Mouse (Mus musculus): ENCODE measurements around the gene Sirt3.
A peak's percentile ranks its signal among the peaks of the same experiment; 100 is the strongest.

Sirt3 gene

DNA sequence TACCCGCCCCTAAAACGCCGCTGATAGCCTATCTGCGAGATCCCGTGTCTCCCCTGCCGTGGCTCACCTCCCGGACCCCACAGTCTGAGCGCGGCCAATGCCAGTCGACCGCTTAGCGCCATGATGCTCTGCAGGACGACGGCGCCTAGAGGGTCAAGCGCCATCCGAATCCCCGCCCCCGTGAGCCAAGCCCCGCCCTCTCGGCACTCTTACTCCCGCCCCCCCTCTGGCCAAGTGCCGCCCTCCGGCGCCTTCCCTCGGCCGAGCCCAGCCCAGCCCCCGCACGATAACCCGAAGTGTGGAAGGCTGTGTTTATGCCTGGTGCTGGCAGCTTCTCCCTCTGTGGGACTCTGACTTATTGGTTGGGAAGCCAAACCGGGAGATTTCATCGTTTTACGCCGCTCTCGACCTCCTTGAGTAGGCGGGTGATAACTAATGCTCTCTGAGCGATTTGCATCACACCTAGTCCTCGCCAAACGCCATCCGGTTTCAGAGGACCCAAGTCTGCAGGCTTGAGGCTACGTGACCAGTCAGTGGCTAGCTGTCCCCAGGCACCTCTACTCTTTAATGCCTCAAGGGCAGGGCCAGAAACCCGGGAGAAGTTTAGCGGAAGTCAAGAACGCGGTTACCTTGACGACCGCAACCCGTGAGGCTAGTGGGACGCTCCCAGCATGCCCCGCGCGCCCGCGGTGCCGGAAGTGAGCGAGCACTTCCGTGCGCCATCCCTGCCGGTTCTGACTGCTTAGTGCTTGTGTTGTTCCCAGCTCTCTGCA, at the start of gene Sirt3, which contains the start of gene Psmd13:
Gene Sirt3, minus strand, starts transcription at position 614 of the 773 bp plus-strand sequence.
Gene Psmd13, plus strand, starts transcription at position 273 of the 773 bp plus-strand sequence.
- peak; percentile 97 for DNase-seq

- no peak for DNase-seq
Observed at GRCm38 (mm10) chr7:140927181-140927580, 45.1 kb upstream of the Sirt3 start.

GRCm38 (mm10) chr7:140923070-140923775, 41.1 kb upstream of the Sirt3 start:
- no peak for DNase-seq

DNA sequence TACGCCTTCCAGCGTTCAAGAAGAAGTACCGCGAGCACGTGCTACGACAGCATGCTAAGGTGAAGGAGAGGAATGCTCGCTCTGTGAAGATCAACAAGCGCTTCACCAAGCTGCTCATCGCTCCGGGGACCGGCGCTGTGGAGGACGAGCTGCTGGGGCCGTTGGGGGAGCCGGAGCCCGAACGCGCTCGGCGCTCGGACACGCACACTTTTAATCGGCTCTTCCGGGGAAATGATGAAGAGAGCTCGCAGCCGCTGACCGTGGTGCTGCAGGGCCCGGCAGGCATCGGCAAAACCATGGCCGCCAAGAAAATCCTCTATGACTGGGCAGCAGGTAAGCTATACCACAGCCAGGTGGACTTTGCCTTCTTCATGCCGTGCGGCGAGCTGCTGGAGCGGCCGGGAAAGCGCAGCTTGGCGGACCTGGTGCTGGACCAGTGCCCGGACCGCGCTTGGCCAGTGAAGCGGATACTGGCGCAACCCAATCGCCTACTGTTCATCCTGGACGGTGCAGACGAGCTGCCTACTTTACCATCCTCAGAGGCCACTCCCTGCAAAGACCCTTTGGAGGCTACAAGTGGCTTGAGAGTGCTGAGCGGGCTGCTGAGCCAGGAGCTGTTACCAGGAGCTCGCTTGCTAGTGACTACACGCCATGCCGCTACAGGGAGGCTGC, 40.4 kb upstream of the Sirt3 start:
- DNase-seq: peak; percentile 91

DNA sequence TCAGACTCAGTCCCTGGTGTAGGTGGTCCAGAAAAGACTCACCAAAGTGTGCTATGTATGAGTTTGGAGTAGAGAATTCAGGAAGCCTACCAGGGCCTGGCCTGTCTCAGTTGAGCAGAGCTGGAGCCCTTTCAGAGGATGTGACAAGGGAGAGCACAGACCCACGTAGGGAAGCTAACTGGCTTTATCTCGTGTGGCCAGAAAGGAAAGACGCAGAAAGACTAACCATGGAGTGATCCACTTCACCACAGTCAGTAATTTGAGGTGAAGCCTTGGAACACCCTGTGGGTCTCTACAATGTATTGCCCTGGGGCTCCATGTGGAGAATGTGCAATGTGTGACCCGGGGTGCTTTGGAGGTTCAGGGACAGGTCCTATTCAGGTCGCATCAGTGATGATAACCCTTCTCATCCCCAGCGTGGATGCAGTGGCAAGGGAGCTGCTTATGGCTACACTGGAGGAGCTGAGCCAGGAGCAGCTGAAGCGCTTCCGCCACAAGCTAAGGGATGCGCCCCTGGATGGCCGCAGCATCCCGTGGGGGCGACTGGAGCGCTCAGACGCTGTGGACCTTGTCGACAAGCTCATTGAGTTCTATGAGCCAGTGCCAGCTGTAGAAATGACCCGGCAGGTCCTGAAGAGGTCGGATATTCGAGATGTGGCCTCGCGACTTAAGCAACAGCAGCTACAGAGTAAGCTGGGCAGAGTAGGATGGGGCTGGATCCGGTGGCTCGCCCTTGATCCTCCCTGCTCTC, 39.3 kb upstream of the Sirt3 start:
- no peak for DNase-seq

GRCm38 (mm10) chr7:140920418-140921029, 38.4 kb upstream of the Sirt3 start, which contains the start of gene Nlrp6:
Nlrp6 (plus strand) TSS chr7:140920902.
- DNase-seq: no peak

DNA sequence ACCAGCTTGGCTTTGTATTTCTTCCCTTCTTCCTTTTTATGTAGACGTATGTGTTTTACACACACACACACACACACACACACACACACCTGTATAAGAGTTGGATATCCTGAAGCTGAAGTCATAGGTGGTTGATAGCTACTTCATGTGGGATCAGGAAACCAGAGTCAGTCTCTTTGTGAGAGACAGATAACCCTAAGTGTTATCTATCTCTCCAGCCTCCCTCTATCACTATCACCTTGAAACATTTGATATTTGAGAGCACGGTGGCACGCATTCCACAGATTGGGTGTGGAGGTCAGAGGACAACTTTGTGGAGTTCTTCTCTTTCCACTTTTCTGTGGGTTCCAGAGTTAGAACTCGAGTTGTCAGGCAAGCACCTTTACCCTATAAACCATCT, 37.8 kb upstream of the Sirt3 start:
- DNase-seq: no peak

DNA sequence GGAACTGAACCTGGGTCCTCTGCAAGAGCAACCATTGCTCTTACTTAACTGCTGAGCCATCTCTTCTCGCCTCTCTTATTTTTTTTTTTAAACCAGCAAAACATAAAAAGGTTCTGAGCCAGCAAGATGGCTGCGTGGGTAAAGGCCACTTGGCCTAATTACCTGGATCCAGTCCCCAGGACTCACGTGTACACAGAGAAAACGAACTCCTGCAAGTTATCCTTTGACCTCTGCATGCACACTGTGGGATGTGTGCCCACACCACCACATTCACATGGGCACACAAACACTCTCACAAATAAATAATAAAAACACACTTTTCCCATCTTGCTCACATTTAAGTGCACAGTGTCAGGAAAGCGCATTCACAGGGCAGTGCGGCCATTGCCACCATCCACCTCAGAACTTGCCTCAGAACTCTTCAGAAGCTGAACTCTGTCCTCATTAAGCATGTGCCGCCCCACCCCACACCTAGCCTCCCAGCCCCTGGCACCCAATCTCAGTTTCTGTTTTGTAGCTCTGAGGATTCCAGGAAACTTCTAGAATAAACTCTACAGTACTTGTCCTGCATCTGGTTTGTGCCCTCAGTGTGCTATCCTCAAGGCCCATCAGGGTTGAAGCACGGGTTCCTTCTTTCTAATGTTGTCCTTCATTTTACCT, 32.1 kb upstream of the Sirt3 start:
- DNase-seq: peak; percentile 42

DNA sequence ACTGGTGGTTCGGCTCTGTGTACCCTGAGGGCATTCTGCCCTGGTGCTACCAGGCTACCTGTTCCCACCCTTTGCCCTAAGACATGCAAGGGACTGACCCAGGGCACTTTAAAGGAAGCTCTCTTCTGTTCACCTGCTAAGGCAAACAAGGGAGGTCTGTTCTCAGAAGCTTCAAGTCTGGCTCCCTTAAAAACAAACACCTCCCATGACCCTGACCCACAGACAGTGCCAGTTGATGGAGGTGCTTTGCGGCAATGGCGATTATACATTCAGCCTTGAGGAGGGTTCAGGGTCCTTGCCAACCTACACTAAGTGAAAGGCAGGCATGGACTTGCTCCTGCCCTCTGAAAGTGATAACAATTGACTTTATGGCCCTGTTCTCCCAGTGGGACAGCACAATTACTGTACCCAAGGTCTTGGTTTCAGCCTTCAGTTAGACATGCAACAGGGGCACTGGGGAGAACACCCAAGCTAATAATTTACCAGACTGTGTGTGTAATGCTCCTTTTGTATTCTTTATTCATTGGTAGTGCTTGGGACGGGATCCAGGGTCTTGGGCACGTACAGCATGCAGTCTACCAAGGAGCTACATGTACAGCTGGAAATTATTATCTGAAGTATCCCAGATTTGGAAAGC, 30.9 kb upstream of the Sirt3 start:
- peak; percentile 47 for DNase-seq

- DNase-seq: no peak
Observed at GRCm38 (mm10) chr7:140912293-140912692, 30.2 kb upstream of the Sirt3 start.

DNA sequence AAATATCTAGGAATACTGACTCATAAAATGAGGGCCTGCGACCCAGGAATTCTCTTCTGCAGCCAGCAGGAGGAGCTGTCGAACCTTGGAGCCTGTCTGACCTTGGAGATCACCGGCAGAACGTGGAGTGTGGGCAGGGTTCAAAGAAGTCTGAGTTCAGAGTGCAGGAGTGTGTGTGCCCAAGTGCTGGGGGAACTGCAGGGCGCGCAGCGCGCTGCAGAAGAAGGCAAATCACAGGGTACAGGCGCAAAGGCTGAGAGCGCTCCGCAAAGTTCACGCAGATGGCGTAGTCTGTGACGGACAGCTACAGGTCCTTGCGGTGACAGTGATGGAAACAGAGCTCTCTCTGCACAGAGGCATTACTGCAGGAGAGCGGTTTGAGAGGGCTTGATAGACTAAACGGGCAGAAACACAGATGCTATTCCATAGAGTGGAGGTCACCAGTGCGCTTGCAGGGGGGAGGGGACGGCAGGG, 26.6 kb upstream of the Sirt3 start:
- peak; percentile 89 for DNase-seq

GRCm38 (mm10) chr7:140908181-140908580, 26.1 kb upstream of the Sirt3 start:
- no peak for DNase-seq

DNA sequence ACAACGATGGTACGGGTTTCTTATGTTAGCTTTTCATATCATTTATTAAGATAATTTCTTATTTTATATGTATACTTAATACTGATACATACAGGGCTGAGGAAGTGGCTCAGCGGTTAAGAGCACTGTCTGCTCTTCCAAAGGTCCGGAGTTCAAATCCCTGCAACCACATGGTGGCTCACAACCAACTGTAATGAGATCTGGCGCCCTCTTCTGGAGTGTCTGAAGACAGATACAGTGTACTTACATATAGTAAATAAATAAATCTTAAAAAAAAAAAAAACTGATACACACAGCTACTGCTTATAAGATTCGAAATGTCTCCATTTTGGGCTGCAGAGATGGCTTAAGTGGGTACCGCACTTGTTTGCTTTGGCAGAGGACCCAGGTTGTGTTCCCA, 25.6 kb upstream of the Sirt3 start:
- no peak for DNase-seq

DNA sequence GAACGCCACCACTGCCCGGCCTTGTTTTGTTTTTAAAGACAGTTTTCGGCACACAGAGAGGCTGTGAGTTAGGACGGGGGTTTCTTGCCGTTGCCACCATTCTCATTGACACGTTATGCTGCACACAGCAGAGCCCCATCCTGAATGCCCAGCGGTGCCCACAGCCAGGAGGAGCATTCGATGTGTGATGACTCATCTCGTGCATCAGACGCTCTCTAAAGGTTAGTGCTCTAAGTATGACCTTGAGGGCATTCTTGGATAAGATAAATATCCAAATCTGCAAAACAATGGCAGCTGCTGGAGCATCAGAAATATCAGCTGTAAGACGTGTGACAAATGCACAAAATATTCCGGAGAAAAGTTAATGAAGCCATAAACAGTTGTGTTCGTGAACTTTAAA, 25.0 kb upstream of the Sirt3 start:
- no peak for DNase-seq

- peak; percentile 50 for DNase-seq
Observed at GRCm38 (mm10) chr7:140905642-140906081, 23.6 kb upstream of the Sirt3 start.

- DNase-seq: peak; percentile 86
Observed at GRCm38 (mm10) chr7:140903212-140903611, 21.1 kb upstream of the Sirt3 start.

DNA sequence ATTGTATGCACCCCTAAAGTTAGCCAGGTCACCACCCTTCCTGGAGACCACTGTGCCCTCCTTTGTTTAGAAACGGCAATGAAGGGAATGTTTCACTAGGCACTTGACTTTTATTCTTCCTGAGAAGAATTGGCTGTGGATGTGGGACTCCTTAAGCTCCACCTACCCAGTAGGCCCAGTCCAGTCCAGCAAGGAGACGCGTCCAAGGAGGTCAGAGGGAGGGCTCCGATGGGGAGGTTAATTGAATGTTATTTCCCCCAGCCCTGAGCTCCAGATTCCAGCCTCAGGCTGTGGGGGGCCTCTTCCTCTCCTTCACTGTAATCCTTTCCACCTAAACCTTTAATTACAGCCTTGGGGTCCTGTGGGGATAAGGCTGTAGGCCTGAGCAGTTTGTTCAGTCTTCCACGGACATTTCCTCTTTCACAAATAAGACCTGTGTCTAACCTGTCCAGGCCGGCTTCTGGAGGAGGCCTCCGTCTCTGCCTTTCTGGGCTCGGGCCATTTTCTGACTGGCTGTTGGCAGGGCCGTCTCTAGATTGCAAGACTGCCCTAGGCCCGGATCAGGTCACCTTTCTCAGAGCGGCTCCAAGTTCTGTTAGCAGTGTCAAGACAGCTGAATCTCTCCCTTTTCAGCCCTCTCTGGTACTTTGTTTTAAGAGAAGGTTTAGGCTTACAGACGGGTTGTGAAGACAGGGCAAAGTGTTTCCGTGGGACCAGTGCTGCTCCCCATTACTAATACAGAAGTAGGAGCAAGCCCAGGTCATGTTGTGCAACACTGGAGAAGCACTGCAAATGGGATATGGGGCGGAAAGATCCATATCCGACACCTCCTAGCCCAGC, 20.1 kb upstream of the Sirt3 start:
- DNase-seq: no peak

DNA sequence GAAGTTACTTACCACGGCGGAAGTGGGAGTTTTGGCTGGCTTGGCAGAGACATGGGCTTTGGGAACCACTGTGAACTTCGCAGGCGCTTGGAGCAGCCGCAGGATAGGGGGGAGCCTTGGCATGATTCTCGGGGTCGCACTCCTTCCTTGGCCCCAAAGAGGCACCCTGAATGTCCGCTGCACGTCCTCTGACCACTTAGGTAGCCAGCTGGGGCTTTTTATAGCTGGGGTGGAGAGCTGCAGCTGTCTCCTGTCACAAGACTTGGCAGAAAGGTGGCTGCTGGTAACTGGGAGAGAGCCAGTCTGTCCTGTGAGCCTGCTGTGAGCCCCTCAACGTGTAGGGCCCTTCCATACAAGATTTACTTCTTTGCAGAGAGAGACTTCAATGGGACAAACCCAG, 18.1 kb upstream of the Sirt3 start, which contains the start of gene Cox8b:
Gene Cox8b, minus strand, starts transcription at position 227 of the 400 bp plus-strand sequence.
- no peak for DNase-seq

DNA sequence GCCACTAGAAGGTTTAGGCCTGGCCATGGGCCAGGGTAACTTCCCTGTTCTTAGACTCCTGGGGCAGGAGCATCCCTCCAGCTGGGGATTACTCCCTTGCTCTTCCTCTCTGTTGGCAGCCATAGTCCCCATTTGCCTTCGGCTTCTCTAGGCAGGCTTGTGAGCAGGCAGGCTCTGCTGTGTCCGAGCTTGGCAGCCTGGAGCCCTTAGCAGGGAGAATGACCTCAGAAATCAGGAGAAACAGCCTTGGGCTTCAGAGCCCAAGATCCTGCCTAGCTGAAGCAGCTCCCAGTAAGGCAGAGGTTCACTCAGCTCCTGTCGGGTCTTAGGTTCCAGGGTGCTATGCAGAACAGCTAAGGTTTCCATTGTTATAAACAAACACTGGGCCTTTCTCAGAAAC, 17.0 kb upstream of the Sirt3 start:
- no peak for DNase-seq

DNA sequence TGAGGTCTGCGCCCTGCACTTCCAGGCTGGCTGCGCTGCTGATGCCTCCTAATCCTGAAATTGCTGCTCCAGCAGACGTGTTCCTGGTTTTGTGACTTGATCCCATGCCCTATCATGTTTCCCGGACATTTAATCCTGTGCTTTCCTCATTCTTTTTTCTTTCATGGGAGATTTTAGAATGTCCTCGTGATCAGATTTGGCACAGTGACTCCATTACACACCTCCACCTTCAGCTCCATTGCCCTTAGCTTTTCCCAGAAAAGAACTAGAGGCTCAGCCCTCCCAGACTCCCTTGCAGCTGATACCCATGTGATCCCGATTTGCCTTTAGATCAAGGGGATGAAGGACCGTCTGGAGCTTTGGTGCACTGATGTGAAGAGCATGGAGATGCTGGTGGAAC, 15.8 kb upstream of the Sirt3 start:
- no peak for DNase-seq
